Mouse (Mus musculus) megakaryocyte, embryonic 14.5 days (primary cell): Measurements from ENCODE around the gene Gm37240.

Source experiments
- FLI1 ChIP-seq: IDR thresholded peaks from 2 replicates; pipeline ENCODE4 v1.6.1; 2012; ENCODE audit warnings: low read length, inconsistent platforms, mixed read lengths
- GATA1 ChIP-seq: IDR thresholded peaks from 3 replicates; pipeline ENCODE4 v1.6.1; 2012; ENCODE audit warnings: mixed read lengths, low read length, inconsistent platforms, borderline replicate concordance

GRCm38 (mm10) chr3:85616389-85616788 is 270.9 kb downstream of the Gm37240 start:
- no peak for TF ChIP-seq FLI1
- no peak for TF ChIP-seq GATA1
